22 mouse cellular contexts compared by ENCODE assay signal in genomic region chr8:69758316-69758715, GRCm38 (mm10). TPM values are rescaled to one million over a fixed set of nuclear protein-coding genes. Genes with fewer than 3 reads are reported as not detected.
"Had no signal": no experiment of that assay in that cellular context is flagged by ENCODE, and none has a peak within 500 bp of the region (broad histone marks: within the 10 kb centered on the region; RNA-seq: fewer than 3 reads in every experiment).

No protein-coding gene starts in this region.

- H3K4me3 ChIP-seq: limb, embryonic 10.5 days; limb, embryonic 13.5 days; liver, embryonic 13.5 days; megakaryocyte, embryonic 14.5 days; neural tube, embryonic 12.5 days; neural tube, embryonic 15.5 days had no signal

- H3K27ac ChIP-seq: limb, embryonic 10.5 days; limb, embryonic 13.5 days; liver, embryonic 13.5 days; neural tube, embryonic 12.5 days; neural tube, embryonic 15.5 days had no signal

- H3K9me3 ChIP-seq: limb, embryonic 10.5 days; limb, embryonic 13.5 days; liver, embryonic 13.5 days; megakaryocyte, embryonic 14.5 days; neural tube, embryonic 12.5 days; neural tube, embryonic 15.5 days had no signal

- ATAC-seq: intestine, embryonic 16.5 days had no signal

- H3K4me1 ChIP-seq: limb, embryonic 10.5 days; limb, embryonic 13.5 days; neural tube, embryonic 12.5 days; neural tube, embryonic 15.5 days had no signal

- DNase-seq: kidney, adult 2 months; kidney, postnatal 10 days; kidney, postnatal 36 days; layer of hippocampus, adult 9-11 months; layer of hippocampus, postnatal 36 days; liver, embryonic 13.5 days; lung, embryonic 14.5 days; lung, postnatal 10 days; midbrain, embryonic 14.5 days; right cerebral cortex, adult 18-20 months; right cerebral cortex, postnatal 14 days; right cerebral cortex, postnatal 4 days; thymus, postnatal 25 days had no signal

- H3K27me3 ChIP-seq: limb, embryonic 13.5 days; liver, embryonic 13.5 days; megakaryocyte, embryonic 14.5 days; neural tube, embryonic 12.5 days; neural tube, embryonic 15.5 days had no signal

- H3K9ac ChIP-seq: limb, embryonic 13.5 days; liver, embryonic 13.5 days; lung, embryonic 14.5 days; neural tube, embryonic 12.5 days; neural tube, embryonic 15.5 days had no signal

- H3K4me2 ChIP-seq: limb, embryonic 13.5 days; liver, embryonic 13.5 days; lung, embryonic 14.5 days; midbrain, embryonic 11.5 days; neural tube, embryonic 12.5 days; neural tube, embryonic 15.5 days had no signal

RNA-seq across cellular contexts. Expression of gene Gm20422, which starts 16.4 kb away (rescaled TPM):
- total RNA-seq: liver, adult 2 months had no signal
- polyA plus RNA-seq: intestine, embryonic 16.5 days; kidney, embryonic 14.5 days; liver, adult 2 months; midbrain, embryonic 14.5 days; neural tube, embryonic 15.5 days had no signal
